Comparison of ENCODE assay signal across 17 mouse cellular contexts in genomic region chr1:79629726-79630125, GRCm38 (mm10). TPM values are rescaled to one million over a fixed set of nuclear protein-coding genes. Genes with fewer than 3 reads are reported as not detected.
DNase-seq lines count a peak whose midpoint lies in the region; ATAC-seq lines count a peak whose summit lies in the region.
"Had no signal": no experiment of that assay in that cellular context is flagged by ENCODE, and none has a peak within 500 bp of the region (broad histone marks: within the 10 kb centered on the region; RNA-seq: fewer than 3 reads in every experiment).

No protein-coding gene starts in this region.

- 0 out of 2 replicates have a peak, but pooled peaks have one; percentile 44 for ATAC-seq in common myeloid progenitor, adult 5-6 weeks (replicated peaks; ENCODE audit: low read depth, poor library complexity, severe bottlenecking)
- peak; percentile 89 for ATAC-seq in neutrophil, adult 5-6 weeks (ENCODE audit: extremely low read depth, insufficient number of reproducible peaks, low FRiP score, poor library complexity, severe bottlenecking)
- ATAC-seq in megakaryocyte, adult 5-6 weeks (ENCODE audit: poor library complexity, severe bottlenecking) = no peak
- ATAC-seq: activated CD4-positive, CD25-positive, alpha-beta regulatory T cell, adult 4 months; forebrain, embryonic 13.5 days; forebrain, postnatal 0 days; Patski had no signal

- DNase-seq in spleen, postnatal 36 days (ENCODE audit: low spot score in 2 of 2) = peak; percentile 50 to 52
- no peak for DNase-seq in spleen, adult 12 weeks (ENCODE audit: low spot score)
- DNase-seq in left cerebral cortex, postnatal 25 days (ENCODE audit: low spot score in 2 of 2) = no peak
- DNase-seq: adrenal gland, postnatal 14 days; cerebellum, adult 11-12 months; cerebellum, adult 9-10 months; cerebellum, postnatal 25 days; forebrain, postnatal 0 days; gastrocnemius, postnatal 14 days; heart, postnatal 36 days had no signal

- intact Hi-C loops in left cerebral cortex, postnatal 25 days (cut with DNase I) = no loop called here

RNA-seq across cellular contexts. Expression of gene Ap1s3, which starts 42.0 kb away (rescaled TPM):
- total RNA-seq in common myeloid progenitor, adult 5-6 weeks (2017) = 10.3 and 10.4 TPM in 2 replicates
- total RNA-seq in neutrophil, adult 5-6 weeks (2017) = 11.8 and 16.4 TPM in 2 replicates
- total RNA-seq in megakaryocyte, adult 5-6 weeks (2015) = 33.2 and 35.8 TPM in 2 replicates
- total RNA-seq in megakaryocyte, adult 5-6 weeks (2017) = 5.9 and 12.3 TPM in 2 replicates
- 1 to 10 TPM; 3.0 to 5.2 TPM for total RNA-seq in left cerebral cortex, postnatal 25 days (2021)
- total RNA-seq: gastrocnemius, adult 18-20 months had no signal

Comparison
In these comparisons a context has a peak if more than half of its experiments do, and no peak if none do; other contexts are left out.
1. DNase-seq: peak in spleen, postnatal 36 days (2 of 2); none in spleen, adult 12 weeks (single experiment) and left cerebral cortex, postnatal 25 days (0 of 2).